In genomic region chr7:25222275-25222967, GRCm38 (mm10) we compare ENCODE assay signal across 8 mouse cellular contexts. TPM values are rescaled to one million over a fixed set of nuclear protein-coding genes. Genes with fewer than 3 reads are reported as not detected.
DNase-seq lines count a peak whose midpoint lies in the region; ATAC-seq and TF ChIP-seq lines count a peak whose summit lies in the region.

No protein-coding gene starts in this region.

- H3K9me3 ChIP-seq in E14TG2a.4 (ENCODE audit: low read length): no peaks in the 10 kb centered on the region
- H3K9me3 ChIP-seq in forebrain, embryonic 14.5 days (replicated peaks; ENCODE audit: control insufficient read depth, low read length): no peaks in the 10 kb centered on the region
- no peaks in the 10 kb centered on the region for H3K9me3 ChIP-seq in liver, embryonic 15.5 days (replicated peaks)

- no peak for TF ChIP-seq EP300 in heart, adult 2 months (IDR thresholded peaks at IDR 0.05; ENCODE audit: insufficient read depth, low read depth, low read length)

- no peak overlapping the region for H3K27ac ChIP-seq in heart, adult 2 months
- no peak overlapping the region for H3K27ac ChIP-seq in forebrain, embryonic 14.5 days (ENCODE audit: low read depth, low read length)
- peak overlapping the region; percentile 96 for H3K27ac ChIP-seq in liver, embryonic 15.5 days (replicated peaks)

- H3K27me3 ChIP-seq in heart, adult 2 months (ENCODE audit: control insufficient read depth, insufficient read depth, low read length): no peaks in the 10 kb centered on the region
- H3K27me3 ChIP-seq in E14TG2a.4 (ENCODE audit: insufficient read depth, low read length): no peaks in the 10 kb centered on the region
- H3K27me3 ChIP-seq in forebrain, embryonic 14.5 days (replicated peaks; ENCODE audit: control insufficient read depth, insufficient read depth, low read length): no peaks in the 10 kb centered on the region
- H3K27me3 ChIP-seq in liver, embryonic 15.5 days: no peaks in the 10 kb centered on the region

- no peak for ATAC-seq in forebrain, embryonic 14.5 days
- no peak for ATAC-seq in liver, embryonic 15.5 days (ENCODE audit: insufficient read depth)

- H3K9ac ChIP-seq in heart, adult 2 months (ENCODE audit: low read depth, low read length): no peak overlapping the region
- peak overlapping the region; percentile 78; the same call in 1 of the 2 replicates for H3K9ac ChIP-seq in forebrain, embryonic 14.5 days (ENCODE audit: low read length)
- H3K9ac ChIP-seq in liver, embryonic 15.5 days: peak overlapping the region; percentile 86

- no peak for DNase-seq in heart, adult 2 months
- DNase-seq in heart, postnatal 10 days: no peak
- no peak for DNase-seq in forebrain, embryonic 14.5 days (ENCODE audit: low spot score)
- DNase-seq in right cerebral cortex, postnatal 25 days: no peak
- no peak for DNase-seq in gastrocnemius, adult 8-10 months (ENCODE audit: low spot score in 2 of 2)
- DNase-seq in spleen, postnatal 14 days (ENCODE audit: low spot score in 2 of 2): no peak

- intact Hi-C loops in heart, adult 2 months (cut with DNase I): loop anchor here (1.0 to 5.0 kb wide), 2 partner anchors 15 to 395 kb away; partner anchors contain the start of genes Dmac2, Erich4 and Gsk3a
- intact Hi-C loops in heart, postnatal 10 days (cut with DNase I): loop anchor here (2.0 to 5.0 kb wide), 2 partner anchors 14 to 160 kb away; partner anchors contain the start of gene Gsk3a

- peak overlapping the region; percentile 89; the same call in 1 of the 2 replicates for H3K4me3 ChIP-seq in heart, adult 2 months
- peak overlapping the region; percentile 90 for H3K4me3 ChIP-seq in E14TG2a.4 (replicated peaks; ENCODE audit: low read length)
- H3K4me3 ChIP-seq in forebrain, embryonic 14.5 days (ENCODE audit: low read depth, low read length): peak overlapping the region; percentile 65; the same call in 1 of the 2 replicates
- peak overlapping the region; percentile 89 for H3K4me3 ChIP-seq in liver, embryonic 15.5 days (replicated peaks)

- TF ChIP-seq POLR2A in heart, adult 2 months (IDR thresholded peaks at IDR 0.05; ENCODE audit: insufficient read depth, low read depth, low read length): no peak

- peaks cover 9% of the 10 kb centered on the region for H3K4me1 ChIP-seq in heart, adult 2 months (ENCODE audit: control insufficient read depth, insufficient read depth, low read length)
- H3K4me1 ChIP-seq in E14TG2a.4 (replicated peaks; ENCODE audit: low read depth, low read length): peaks cover 73% of the 10 kb centered on the region
- H3K4me1 ChIP-seq in forebrain, embryonic 14.5 days (ENCODE audit: control insufficient read depth, insufficient read depth, low read length): peaks cover 22% of the 10 kb centered on the region
- H3K4me1 ChIP-seq in liver, embryonic 15.5 days (replicated peaks): peaks cover 49% of the 10 kb centered on the region

- no peaks in the 10 kb centered on the region; the same call in 1 of the 2 replicates for H3K36me3 ChIP-seq in heart, adult 2 months (ENCODE audit: control insufficient read depth, insufficient read depth, low read length)
- H3K36me3 ChIP-seq in E14TG2a.4 (ENCODE audit: insufficient read depth, low read length): peaks cover 60% of the 10 kb centered on the region
- H3K36me3 ChIP-seq in forebrain, embryonic 14.5 days (ENCODE audit: control insufficient read depth, insufficient read depth, low read length): peaks cover 37% of the 10 kb centered on the region
- peaks cover 56% of the 10 kb centered on the region for H3K36me3 ChIP-seq in liver, embryonic 15.5 days (replicated peaks)

- WGBS in heart, adult 2 months: 79% methylated on average over 10 of the region's 10 CpGs
- 84% methylated on average over 10 of the region's 10 CpGs for WGBS in forebrain, embryonic 14.5 days
- 55% methylated on average over 10 of the region's 10 CpGs for WGBS in liver, embryonic 15.5 days (ENCODE audit: insufficient replicate concordance)

- no peak for TF ChIP-seq CTCF in heart, adult 2 months (IDR thresholded peaks at IDR 0.05)
- no peak for TF ChIP-seq CTCF in E14TG2a.4 (conservative IDR thresholded peaks at IDR 0.05; ENCODE audit: low read length)

- H3K79me2 ChIP-seq in heart, adult 2 months (replicated peaks; ENCODE audit: control insufficient read depth, insufficient read depth, low read length): peaks cover 6% of the 10 kb centered on the region

- H3K4me2 ChIP-seq in forebrain, embryonic 14.5 days (ENCODE audit: low read length): peak overlapping the region; percentile 97
- peak overlapping the region; percentile 87 for H3K4me2 ChIP-seq in liver, embryonic 15.5 days

RNA-seq across cellular contexts. Expression of gene Zfp526, which starts 1.2 kb away (rescaled TPM):
- total RNA-seq in heart, adult 2 months (2021): 1 to 10 TPM; 7.4 to 9.6 TPM
- polyA plus RNA-seq in heart, adult 2 months (2012; rRNA removed): 6.9 and 8.1 TPM in 2 replicates
- total RNA-seq in heart, postnatal 10 days (2021): 10 to 100 TPM in 1 of 2 experiments, 1 to 10 TPM in 1; 8.7 to 11.4 TPM
- 2.3 and 2.8 TPM in 2 replicates for polyA plus RNA-seq in forebrain, embryonic 14.5 days (2014; fragmentation: Nextera tagmentation; extraction: Ambion mirVana)
- polyA plus RNA-seq in liver, embryonic 15.5 days (2015; fragmentation: Nextera tagmentation; extraction: Ambion mirVana): 1.8 and 2.1 TPM in 2 replicates
- 1 to 10 TPM; 5.5 to 6.4 (median 6.1) TPM for total RNA-seq in gastrocnemius, adult 8-10 months (2022)

RNA-seq across cellular contexts. Expression of gene Dedd2, which starts 2.0 kb away (rescaled TPM):
- 10 to 100 TPM; 14.3 to 18.4 TPM for total RNA-seq in heart, adult 2 months (2021)
- 18.7 and 21.7 TPM in 2 replicates for polyA plus RNA-seq in heart, adult 2 months (2012; rRNA removed)
- total RNA-seq in heart, postnatal 10 days (2021): 10 to 100 TPM; 14.2 TPM
- 10.8 and 12.5 TPM in 2 replicates for polyA plus RNA-seq in forebrain, embryonic 14.5 days (2014; fragmentation: Nextera tagmentation; extraction: Ambion mirVana)
- 35.4 and 39.1 TPM in 2 replicates for polyA plus RNA-seq in liver, embryonic 15.5 days (2015; fragmentation: Nextera tagmentation; extraction: Ambion mirVana)
- total RNA-seq in gastrocnemius, adult 8-10 months (2022): 1 to 10 TPM; 8.0 to 9.2 (median 8.6) TPM

RNA-seq across cellular contexts. Expression of gene Gsk3a, which starts 15.2 kb away (rescaled TPM):
- total RNA-seq in heart, adult 2 months (2021): 10 to 100 TPM; 61.7 to 69.4 TPM
- 105 and 123 TPM in 2 replicates for polyA plus RNA-seq in heart, adult 2 months (2012; rRNA removed)
- total RNA-seq in heart, postnatal 10 days (2021): 10 to 100 TPM; 69.7 to 72.0 TPM
- 20.2 and 20.5 TPM in 2 replicates for polyA plus RNA-seq in forebrain, embryonic 14.5 days (2014; fragmentation: Nextera tagmentation; extraction: Ambion mirVana)
- polyA plus RNA-seq in liver, embryonic 15.5 days (2015; fragmentation: Nextera tagmentation; extraction: Ambion mirVana): 6.4 and 7.4 TPM in 2 replicates
- 10 to 100 TPM; 87.5 to 93.5 (median 90.1) TPM for total RNA-seq in gastrocnemius, adult 8-10 months (2022)

RNA-seq across cellular contexts. Expression of gene Erf, which starts 28.1 kb away (rescaled TPM):
- total RNA-seq in heart, adult 2 months (2021): 10 to 100 TPM; 16.5 to 21.2 TPM
- polyA plus RNA-seq in heart, adult 2 months (2012; rRNA removed): 11.9 and 17.1 TPM in 2 replicates
- total RNA-seq in heart, postnatal 10 days (2021): 10 to 100 TPM; 38.6 to 42.2 TPM
- polyA plus RNA-seq in forebrain, embryonic 14.5 days (2014; fragmentation: Nextera tagmentation; extraction: Ambion mirVana): 7.7 and 8.2 TPM in 2 replicates
- polyA plus RNA-seq in liver, embryonic 15.5 days (2015; fragmentation: Nextera tagmentation; extraction: Ambion mirVana): 4.6 and 4.8 TPM in 2 replicates
- 1 to 10 TPM; 4.2 to 5.8 (median 5.7) TPM for total RNA-seq in gastrocnemius, adult 8-10 months (2022)

RNA-seq across cellular contexts. Expression of gene Pou2f2, which starts 42.9 kb away (rescaled TPM):
- under 1 TPM; 0.39 to 0.64 TPM for total RNA-seq in heart, adult 2 months (2021)
- polyA plus RNA-seq in heart, adult 2 months (2012; rRNA removed): 0.38 and 1.5 TPM in 2 replicates
- total RNA-seq in heart, postnatal 10 days (2021): under 1 TPM; 0.19 to 0.50 TPM
- polyA plus RNA-seq in forebrain, embryonic 14.5 days (2014; fragmentation: Nextera tagmentation; extraction: Ambion mirVana): 15.5 and 21.1 TPM in 2 replicates
- polyA plus RNA-seq in liver, embryonic 15.5 days (2015; fragmentation: Nextera tagmentation; extraction: Ambion mirVana): 1.6 and 2.1 TPM in 2 replicates
- total RNA-seq in gastrocnemius, adult 8-10 months (2022): under 1 TPM in 2 of 4 experiments, not detected in 2; 0.02 to 0.24 TPM
